Mouse (Mus musculus) ZHBTc4 (cell line): Measurements from ENCODE around the gene Shb.

Experiments
- DNase-seq: peaks from one replicate; pipeline ENCODE4 v3.0.0-alpha.2; 2011; ENCODE audit warnings: low read depth, low spot score

Gene Shb

GRCm38 (mm10) chr4:45527562-45528354 lies 4.5 kb downstream of the Shb start:
- no peak for DNase-seq

GRCm38 (mm10) chr4:45526846-45527561 lies 5.3 kb downstream of the Shb start:
- DNase-seq, result peak; percentile 59

GRCm38 (mm10) chr4:45526175-45526574 lies 6.1 kb downstream of the Shb start:
- DNase-seq, result no peak

- no peak for DNase-seq
These were observed 6.7 kb downstream of the Shb start for GRCm38 (mm10) chr4:45525541-45525940.

- DNase-seq, result peak; percentile 36
These were observed 7.7 kb downstream of the Shb start for GRCm38 (mm10) chr4:45524602-45525001.

- DNase-seq, result no peak
These were observed 8.9 kb downstream of the Shb start for GRCm38 (mm10) chr4:45523360-45523759.

GRCm38 (mm10) chr4:45522956-45523355 lies 9.3 kb downstream of the Shb start:
- DNase-seq, result no peak

- DNase-seq, result no peak
These were observed 9.7 kb downstream of the Shb start for GRCm38 (mm10) chr4:45522583-45522900.

- peak; percentile 51 for DNase-seq
These were observed 10.3 kb downstream of the Shb start for GRCm38 (mm10) chr4:45521705-45522582.

- DNase-seq, result no peak
These were observed 11.9 kb downstream of the Shb start for GRCm38 (mm10) chr4:45520375-45520774.

- DNase-seq, result no peak
These were observed 14.9 kb downstream of the Shb start for GRCm38 (mm10) chr4:45517399-45517798.

- DNase-seq, result no peak
These were observed 16.4 kb downstream of the Shb start for GRCm38 (mm10) chr4:45515894-45516293.

- DNase-seq, result peak; percentile 35
These were observed 17.9 kb downstream of the Shb start for GRCm38 (mm10) chr4:45514406-45514805.

- DNase-seq, result peak; percentile 95
These were observed 18.4 kb downstream of the Shb start for GRCm38 (mm10) chr4:45513791-45514293.

- no peak for DNase-seq
These were observed 18.9 kb downstream of the Shb start for GRCm38 (mm10) chr4:45513340-45513739.

GRCm38 (mm10) chr4:45510163-45510562 lies 22.1 kb downstream of the Shb start:
- peak; percentile 57 for DNase-seq

- DNase-seq, result no peak
These were observed 22.9 kb downstream of the Shb start for GRCm38 (mm10) chr4:45509416-45509815.

GRCm38 (mm10) chr4:45508469-45508868 lies 23.8 kb downstream of the Shb start:
- no peak for DNase-seq

- no peak for DNase-seq
These were observed 24.8 kb downstream of the Shb start for GRCm38 (mm10) chr4:45507476-45507875.

- DNase-seq, result peak; percentile 85
These were observed 25.2 kb downstream of the Shb start for GRCm38 (mm10) chr4:45507039-45507438.

- DNase-seq, result peak; percentile 51
These were observed 25.7 kb downstream of the Shb start for GRCm38 (mm10) chr4:45506613-45507012.

GRCm38 (mm10) chr4:45505671-45506070 lies 26.6 kb downstream of the Shb start:
- no peak for DNase-seq
